Mouse (Mus musculus) forebrain, embryonic 16.5 days (tissue): ENCODE results near the gene Ivns1abp. TPM values are rescaled to one million over a fixed set of nuclear protein-coding genes. Genes with fewer than 3 reads are reported as not detected.

ENCODE experiments used
- ATAC-seq: fragments of 200-750 bp; cut with Nextera tagmentation; 2 replicates; pipeline ENCODE4 v1.8.0; 2017; ENCODE audit warnings: mild to moderate bottlenecking, moderate library complexity
- H3K27ac ChIP-seq: fragments of 300-500 bp; sonication (generic); 2 replicates; pipeline ENCODE4 v1.5.1; 2014; ENCODE audit warnings: low read length, control low read depth
- H3K27me3 ChIP-seq: fragments of 300-500 bp; sonication (generic); replicated peaks from 2 replicates; pipeline ENCODE4 v1.6.1; 2014; ENCODE audit warnings: low read length; ENCODE audit not compliant: control insufficient read depth, insufficient read depth
- H3K36me3 ChIP-seq: fragments of 300-500 bp; sonication (generic); 2 replicates; pipeline ENCODE4 v1.6.1; 2014; ENCODE audit not compliant: control insufficient read depth, insufficient read depth
- H3K4me1 ChIP-seq: fragments of 300-500 bp; sonication (generic); replicated peaks from 2 replicates; pipeline ENCODE4 v1.6.1; 2014; ENCODE audit warnings: low read length; ENCODE audit not compliant: control insufficient read depth, insufficient read depth
- H3K4me2 ChIP-seq: fragments of 300-500 bp; sonication (generic); 2 replicates; pipeline ENCODE4 v1.6.1; 2014; ENCODE audit warnings: mild to moderate bottlenecking, low read length, control low read depth
- H3K4me3 ChIP-seq: fragments of 300-500 bp; sonication (generic); replicated peaks from 2 replicates; pipeline ENCODE4 v1.5.1; 2014; ENCODE audit warnings: mild to moderate bottlenecking, low read length, control low read depth
- H3K9ac ChIP-seq: fragments of 300-500 bp; sonication (generic); replicated peaks from 2 replicates; pipeline ENCODE4 v1.6.1; 2014; ENCODE audit warnings: low read depth, low read length, control low read depth
- H3K9me3 ChIP-seq: fragments of 300-500 bp; sonication (generic); 2 replicates; pipeline ENCODE4 v1.6.1; 2016; ENCODE audit warnings: low read length; ENCODE audit not compliant: control insufficient read depth
- WGBS: fragments of 180-500 bp; shearing (Covaris S2); extraction: QIAGEN DNeasy Blood & Tissue Kit; methylation state at CpG from one replicate; pipeline ENCODE4 v1.1.7; 2014; 5-methylcytosine and 5-hydroxymethylcytosine counted together
- polyA plus RNA-seq: library from polyadenylated mRNA; unstranded; fragments of >200 nt; fragmentation: Nextera tagmentation; extraction: Ambion mirVana; gene quantifications from 2 replicates; pipeline ENCODE4 v1.2.1, GENCODE M21; 2015

The Ivns1abp gene
- polyA plus RNA-seq, 1 experiment from 2014 or later, result 388 TPM

GRCm38 (mm10) chr1:151370573-151370972 is 26.3 kb downstream of the Ivns1abp start:
- Histone ChIP-seq H3K4me2 (no peak overlapping the region), H3K9me3 (no peaks in the 10 kb centered on the region), H3K27ac (no peak overlapping the region), H3K36me3 (peaks cover 14% of the 10 kb centered on the region), H3K9ac (no peak overlapping the region), H3K4me1 (no peaks in the 10 kb centered on the region), H3K27me3 (no peaks in the 10 kb centered on the region), H3K4me3 (no peak overlapping the region)
- WGBS, result 83% methylated on average over 3 of the region's 3 CpGs
- ATAC-seq, result no peak

- no peaks in the 10 kb centered on the region for H3K4me1 ChIP-seq
- WGBS, result 85% methylated on average over 5 of the region's 5 CpGs
- no peak overlapping the region for H3K4me3 ChIP-seq
- peaks cover 8% of the 10 kb centered on the region for H3K36me3 ChIP-seq
- ATAC-seq, result no peak
- no peak overlapping the region for H3K27ac ChIP-seq
- no peak overlapping the region for H3K9ac ChIP-seq
- no peak overlapping the region for H3K4me2 ChIP-seq
- H3K27me3 ChIP-seq, result no peaks in the 10 kb centered on the region
- H3K9me3 ChIP-seq, result no peaks in the 10 kb centered on the region
Observed at GRCm38 (mm10) chr1:151371543-151371942, 27.3 kb downstream of the Ivns1abp start.

- no peak overlapping the region for H3K4me3 ChIP-seq
- no peak overlapping the region for H3K4me2 ChIP-seq
- H3K9ac ChIP-seq, result no peak overlapping the region
- H3K4me1 ChIP-seq, result no peaks in the 10 kb centered on the region
- no peak overlapping the region for H3K27ac ChIP-seq
- WGBS, result 87% methylated on average over 1 of the region's 1 CpGs
- no peaks in the 10 kb centered on the region for H3K9me3 ChIP-seq
- H3K36me3 ChIP-seq, result peaks cover 7% of the 10 kb centered on the region
- H3K27me3 ChIP-seq, result no peaks in the 10 kb centered on the region
- no peak for ATAC-seq
Observed at GRCm38 (mm10) chr1:151372823-151373222, 28.5 kb downstream of the Ivns1abp start.

- no peaks in the 10 kb centered on the region for H3K4me1 ChIP-seq
- H3K36me3 ChIP-seq, result no peaks in the 10 kb centered on the region
- no peaks in the 10 kb centered on the region for H3K9me3 ChIP-seq
- H3K4me3 ChIP-seq, result no peak overlapping the region
- no peaks in the 10 kb centered on the region for H3K27me3 ChIP-seq
- no peak for ATAC-seq
- H3K27ac ChIP-seq, result no peak overlapping the region
- H3K9ac ChIP-seq, result no peak overlapping the region
- no peak overlapping the region for H3K4me2 ChIP-seq
- WGBS, result 84% methylated on average over 3 of the region's 3 CpGs
Observed at GRCm38 (mm10) chr1:151377353-151377752, 33.1 kb downstream of the Ivns1abp start.

GRCm38 (mm10) chr1:151390029-151390428 is 45.8 kb downstream of the Ivns1abp start:
- no peaks in the 10 kb centered on the region for H3K27me3 ChIP-seq
- ATAC-seq, result no peak
- H3K4me2 ChIP-seq, result no peak overlapping the region
- no peak overlapping the region for H3K4me3 ChIP-seq
- no peak overlapping the region for H3K9ac ChIP-seq
- no peaks in the 10 kb centered on the region for H3K9me3 ChIP-seq
- no peaks in the 10 kb centered on the region for H3K4me1 ChIP-seq
- H3K36me3 ChIP-seq, result 0 out of 2 replicates have a peak, but pooled peaks cover 2% of the 10 kb centered on the region
- 98% methylated on average over 1 of the region's 1 CpGs for WGBS
- no peak overlapping the region for H3K27ac ChIP-seq

- Histone ChIP-seq H3K27me3 (no peaks in the 10 kb centered on the region), H3K4me1 (no peaks in the 10 kb centered on the region), H3K36me3 (no peaks in the 10 kb centered on the region), H3K27ac (no peak overlapping the region), H3K4me2 (no peak overlapping the region), H3K4me3 (no peak overlapping the region), H3K9ac (no peak overlapping the region), H3K9me3 (no peaks in the 10 kb centered on the region)
- ATAC-seq, result no peak
- 96% methylated on average over 3 of the region's 3 CpGs for WGBS
Observed at GRCm38 (mm10) chr1:151409827-151410226, 65.5 kb downstream of the Ivns1abp start.

Other genes with a start within 250 kb of the Ivns1abp start
- not detected in 2 replicates for gene Gm47985, start 161.9 kb upstream of the Ivns1abp start, polyA plus RNA-seq
- not detected in 2 replicates for gene Gm8947, start 152.1 kb upstream of the Ivns1abp start, polyA plus RNA-seq
- gene Gm47995, start 146.0 kb upstream of the Ivns1abp start, polyA plus RNA-seq, result not detected in 2 replicates
- gene 3110040M04Rik, start 140.4 kb upstream of the Ivns1abp start, polyA plus RNA-seq, result not detected in 2 replicates
- not detected in 2 replicates for gene Gm47996, start 134.3 kb upstream of the Ivns1abp start, polyA plus RNA-seq
- 17.7 and 21.0 TPM in 2 replicates for gene Swt1, start 84.0 kb downstream of the Ivns1abp start, polyA plus RNA-seq
- gene Trmt1l, start 84.1 kb downstream of the Ivns1abp start, polyA plus RNA-seq, result 50.5 and 52.3 TPM in 2 replicates
- 115 and 118 TPM in 2 replicates for gene Rnf2, start 156.5 kb downstream of the Ivns1abp start, polyA plus RNA-seq
- 0.68 and 0.88 TPM in 2 replicates for gene Fam129a, start 226.7 kb downstream of the Ivns1abp start, polyA plus RNA-seq